Mouse (Mus musculus): ENCODE results near the gene Gltpd2. TPM values are rescaled to one million over a fixed set of nuclear protein-coding genes. Genes with fewer than 3 reads are reported as not detected.
A peak's percentile ranks its signal among the peaks of the same experiment; 100 is the strongest.
"Not testable (repeated sequence)": the region's sequence is repeated elsewhere in the genome, so short reads cannot be mapped to it uniquely, and the experiment has no call there.

Gene Gltpd2
- polyA plus RNA-seq (2014; fragmentation: Nextera tagmentation; extraction: Ambion mirVana), result 0.46 TPM in 1 of 2 replicates, not detected in the other

DNA sequence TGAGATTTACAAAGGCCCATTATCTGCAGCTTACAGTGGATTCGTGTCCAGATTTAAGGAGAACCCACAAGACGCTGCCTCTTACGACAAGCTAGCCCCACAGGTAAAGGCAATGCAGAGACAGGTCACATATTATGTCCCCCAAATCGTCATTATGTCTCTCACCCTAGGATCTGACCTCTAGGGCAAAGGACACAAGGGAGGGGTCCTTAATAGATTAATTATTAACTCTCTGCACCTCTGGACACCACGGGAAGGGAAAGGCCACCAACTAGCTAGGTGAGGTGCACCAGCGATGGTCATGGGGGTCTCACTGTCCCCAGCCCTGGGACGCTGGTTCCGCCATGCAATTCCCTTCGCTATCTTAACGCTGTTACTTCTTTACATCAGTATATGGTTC is at the start of gene Gltpd2:
Gltpd2 (plus strand) TSS at position 274 of the 400 bp plus-strand sequence.
- 79% methylated on average over 10 of the region's 10 CpGs for WGBS
- Histone ChIP-seq H3K9me3 (replicated peaks; ENCODE audit: control insufficient read depth, low read length) (no peaks in the 10 kb centered on the region), H3K4me3 (ENCODE audit: low read depth, low read length) (peak within 1 kb of the TSS; percentile 5), H3K27me3 (ENCODE audit: control insufficient read depth, insufficient read depth, low read length) (no peaks in the 10 kb centered on the region), H3K9ac (replicated peaks; ENCODE audit: low read length) (peak within 1 kb of the TSS; percentile 43), H3K4me1 (ENCODE audit: control insufficient read depth, insufficient read depth, low read length) (no peaks in the 10 kb centered on the region), H3K27ac (replicated peaks; ENCODE audit: low read depth, low read length) (no peak within 1 kb of the TSS), H3K4me2 (ENCODE audit: low read depth, low read length) (peak within 1 kb of the TSS; percentile 24), H3K36me3 (replicated peaks; ENCODE audit: control insufficient read depth, insufficient read depth, low read depth, low read length) (no peaks in the 10 kb centered on the region)
- no peak for DNase-seq (ENCODE audit: low spot score)
- ATAC-seq (replicated peaks; ENCODE audit: insufficient number of reproducible peaks, low FRiP score, low TSS enrichment, low read depth), result no peak

DNA sequence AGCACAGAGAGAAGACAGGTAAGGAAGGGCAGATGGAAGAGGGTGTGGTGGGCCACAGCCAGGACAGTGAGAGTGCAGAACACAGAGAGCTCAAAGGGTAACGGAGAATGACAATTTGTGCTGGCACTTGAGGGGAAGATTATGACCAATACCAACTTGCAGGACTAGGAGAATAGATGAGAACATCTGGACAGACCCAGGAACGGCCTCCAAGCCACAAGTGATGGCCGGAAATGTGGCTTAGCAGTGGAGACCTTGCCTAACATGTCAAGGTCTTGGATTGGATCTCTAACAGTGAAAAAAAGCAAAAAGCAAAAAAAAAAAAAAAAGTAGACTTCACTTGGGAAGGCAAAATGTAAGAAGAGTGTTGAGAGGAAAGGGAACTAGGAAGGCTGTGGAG is 49.2 kb upstream of the Gltpd2 start:
- 87% methylated on average over 3 of the region's 3 CpGs for WGBS
- no peak for DNase-seq (ENCODE audit: low spot score)
- peaks cover 7% of the 10 kb centered on the region for H3K27me3 ChIP-seq (ENCODE audit: control insufficient read depth, insufficient read depth, low read length)

DNA sequence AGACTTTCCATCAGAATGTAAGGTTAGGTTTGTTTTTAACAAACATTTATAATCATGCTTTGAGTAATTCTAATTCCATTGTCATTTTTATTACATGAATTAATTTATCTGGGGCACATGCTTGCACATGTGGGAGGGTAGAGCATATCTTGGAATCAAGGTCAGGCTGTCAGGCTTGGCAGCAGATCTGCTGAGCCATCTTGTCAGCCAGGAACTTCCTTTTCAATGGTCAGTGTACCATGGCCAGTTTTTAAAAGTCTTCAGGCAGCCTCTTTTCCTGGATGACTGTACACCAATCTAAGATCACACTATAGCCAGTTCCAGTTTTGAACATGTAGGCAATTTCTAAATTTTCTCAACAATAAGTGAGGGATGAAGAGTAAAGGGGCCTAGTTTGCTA is 46.3 kb upstream of the Gltpd2 start:
- H3K27ac ChIP-seq (replicated peaks; ENCODE audit: low read depth, low read length), result no peak overlapping the region
- no peaks in the 10 kb centered on the region for H3K27me3 ChIP-seq (ENCODE audit: control insufficient read depth, insufficient read depth, low read length)
- no peak overlapping the region for H3K9ac ChIP-seq (replicated peaks; ENCODE audit: low read length)
- H3K4me3 ChIP-seq (ENCODE audit: low read depth, low read length), result no peak overlapping the region
- no peaks in the 10 kb centered on the region for H3K4me1 ChIP-seq (ENCODE audit: control insufficient read depth, insufficient read depth, low read length)
- H3K9me3 ChIP-seq (replicated peaks; ENCODE audit: control insufficient read depth, low read length), result no peaks in the 10 kb centered on the region
- H3K4me2 ChIP-seq (ENCODE audit: low read depth, low read length), result no peak overlapping the region
- ATAC-seq (replicated peaks; ENCODE audit: insufficient number of reproducible peaks, low FRiP score, low TSS enrichment, low read depth), result no peak
- H3K36me3 ChIP-seq (replicated peaks; ENCODE audit: control insufficient read depth, insufficient read depth, low read depth, low read length), result no peaks in the 10 kb centered on the region
- no peak for DNase-seq (ENCODE audit: low spot score)

More for the DNA sequence above, 49.2 kb upstream of the Gltpd2 start:
- no peaks in the 10 kb centered on the region for H3K36me3 ChIP-seq (replicated peaks; ENCODE audit: control insufficient read depth, insufficient read depth, low read depth, low read length)
- H3K4me3 ChIP-seq (ENCODE audit: low read depth, low read length), result no peak overlapping the region
- H3K27ac ChIP-seq (replicated peaks; ENCODE audit: low read depth, low read length), result no peak overlapping the region
- H3K4me1 ChIP-seq (ENCODE audit: control insufficient read depth, insufficient read depth, low read length), result no peaks in the 10 kb centered on the region; the same call in 1 of the 2 replicates
- no peak overlapping the region for H3K4me2 ChIP-seq (ENCODE audit: low read depth, low read length)
- no peak for ATAC-seq (replicated peaks; ENCODE audit: insufficient number of reproducible peaks, low FRiP score, low TSS enrichment, low read depth)
- no peak overlapping the region for H3K9ac ChIP-seq (replicated peaks; ENCODE audit: low read length)
- H3K9me3 ChIP-seq (replicated peaks; ENCODE audit: control insufficient read depth, low read length), result no peaks in the 10 kb centered on the region

DNA sequence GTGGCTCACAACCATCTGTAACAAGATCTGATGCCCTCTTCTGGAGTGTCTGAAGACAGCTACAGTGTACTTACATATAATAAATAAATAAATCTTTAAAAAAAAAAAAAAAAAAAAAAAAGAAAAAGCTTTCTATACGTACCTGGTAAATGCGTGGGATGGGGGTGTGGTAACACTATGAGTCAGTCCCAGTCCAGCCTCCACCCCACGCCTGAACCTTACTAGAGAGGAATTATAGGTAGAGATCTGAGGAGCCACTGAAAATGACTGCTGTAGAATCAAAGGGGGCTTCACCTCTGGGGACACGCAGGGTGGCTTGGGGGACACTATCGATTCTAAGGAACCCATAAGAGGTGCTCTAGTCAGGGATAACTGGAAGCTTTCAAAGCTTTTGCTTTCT is 45.7 kb upstream of the Gltpd2 start:
- not testable (repeated sequence) for DNase-seq (ENCODE audit: low spot score); H3K4me1 ChIP-seq (ENCODE audit: control insufficient read depth, insufficient read depth, low read length); H3K27ac ChIP-seq (replicated peaks; ENCODE audit: low read depth, low read length); H3K4me3 ChIP-seq (ENCODE audit: low read depth, low read length); ATAC-seq (replicated peaks; ENCODE audit: insufficient number of reproducible peaks, low FRiP score, low TSS enrichment, low read depth); H3K9ac ChIP-seq (replicated peaks; ENCODE audit: low read length); H3K9me3 ChIP-seq (replicated peaks; ENCODE audit: control insufficient read depth, low read length); H3K27me3 ChIP-seq (ENCODE audit: control insufficient read depth, insufficient read depth, low read length); H3K36me3 ChIP-seq (replicated peaks; ENCODE audit: control insufficient read depth, insufficient read depth, low read depth, low read length); H3K4me2 ChIP-seq (ENCODE audit: low read depth, low read length)
- whole genome bisulfite sequencing, result 90% methylated on average over 5 of the region's 5 CpGs

DNA sequence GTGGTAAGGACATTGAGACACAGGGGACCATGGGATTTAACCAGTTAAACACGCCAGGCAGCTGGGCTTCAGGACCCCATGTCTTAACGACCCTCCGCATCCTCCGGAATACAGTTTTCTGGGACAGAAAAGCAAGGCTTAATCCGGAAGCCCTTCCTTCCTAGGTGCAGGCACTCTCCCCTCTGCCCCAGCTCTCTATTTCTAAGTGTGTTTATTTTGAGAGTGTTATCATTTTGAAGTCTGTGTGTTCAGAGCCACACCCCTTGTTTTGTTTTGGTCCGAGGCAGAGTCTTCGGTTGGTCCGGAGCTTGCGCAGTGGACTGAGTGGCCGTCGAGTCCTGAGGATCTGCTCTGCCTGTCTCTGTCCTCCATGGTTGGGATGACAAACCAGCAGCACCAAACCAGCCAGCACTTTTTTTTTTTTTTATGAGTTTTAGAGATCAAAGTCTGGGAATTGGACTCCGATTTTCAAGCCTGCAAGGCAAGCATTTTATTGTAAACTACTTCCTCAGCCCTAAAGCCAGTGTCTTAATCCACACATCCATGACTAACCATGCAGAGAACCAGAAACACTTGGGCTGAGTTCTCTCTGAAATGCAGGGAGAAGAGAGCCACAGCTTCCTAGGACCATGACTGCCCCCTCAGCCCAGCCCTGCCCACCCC is 44.0 kb upstream of the Gltpd2 start:
- 82% methylated on average over 12 of the region's 12 CpGs for WGBS
- DNase-seq (ENCODE audit: low spot score), result no peak

DNA sequence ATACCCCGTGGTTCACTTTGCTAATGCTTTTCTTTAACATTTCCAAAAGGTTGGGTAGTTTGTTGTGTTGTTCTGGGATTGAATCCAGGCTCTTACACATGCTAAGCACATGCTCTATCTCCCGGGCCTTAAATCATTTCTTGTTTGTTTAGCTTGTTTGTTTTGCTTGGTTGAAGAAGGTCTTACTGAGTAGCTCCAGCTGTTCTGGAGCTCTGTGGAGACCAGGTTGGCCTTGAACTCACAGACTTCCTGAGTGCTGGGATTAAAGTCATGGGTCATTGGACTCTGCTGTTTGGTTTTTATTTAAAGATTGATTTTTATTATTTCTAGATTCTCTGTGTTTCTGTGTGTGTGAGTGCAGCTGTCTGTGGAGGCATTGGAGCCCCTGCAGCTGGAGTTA is 33.5 kb upstream of the Gltpd2 start:
- ATAC-seq (replicated peaks; ENCODE audit: insufficient number of reproducible peaks, low FRiP score, low TSS enrichment, low read depth) (no peak), DNase-seq (ENCODE audit: low spot score) (no peak)
- no peaks in the 10 kb centered on the region for H3K36me3 ChIP-seq (replicated peaks; ENCODE audit: control insufficient read depth, insufficient read depth, low read depth, low read length)
- 54% methylated on average over 2 of the region's 2 CpGs for WGBS
- no peak overlapping the region for H3K27ac ChIP-seq (replicated peaks; ENCODE audit: low read depth, low read length)
- H3K9me3 ChIP-seq (replicated peaks; ENCODE audit: control insufficient read depth, low read length), result no peaks in the 10 kb centered on the region
- no peaks in the 10 kb centered on the region for H3K27me3 ChIP-seq (ENCODE audit: control insufficient read depth, insufficient read depth, low read length)
- H3K9ac ChIP-seq (replicated peaks; ENCODE audit: low read length), result no peak overlapping the region
- H3K4me2 ChIP-seq (ENCODE audit: low read depth, low read length), result no peak overlapping the region
- H3K4me3 ChIP-seq (ENCODE audit: low read depth, low read length), result no peak overlapping the region
- no peaks in the 10 kb centered on the region for H3K4me1 ChIP-seq (ENCODE audit: control insufficient read depth, insufficient read depth, low read length)

More for the DNA sequence above, 44.0 kb upstream of the Gltpd2 start:
- Histone ChIP-seq H3K9me3 (replicated peaks; ENCODE audit: control insufficient read depth, low read length) (no peaks in the 10 kb centered on the region), H3K4me2 (ENCODE audit: low read depth, low read length) (no peak overlapping the region), H3K9ac (replicated peaks; ENCODE audit: low read length) (no peak overlapping the region), H3K4me3 (ENCODE audit: low read depth, low read length) (no peak overlapping the region), H3K36me3 (replicated peaks; ENCODE audit: control insufficient read depth, insufficient read depth, low read depth, low read length) (no peaks in the 10 kb centered on the region), H3K27ac (replicated peaks; ENCODE audit: low read depth, low read length) (no peak overlapping the region), H3K27me3 (ENCODE audit: control insufficient read depth, insufficient read depth, low read length) (no peaks in the 10 kb centered on the region), H3K4me1 (ENCODE audit: control insufficient read depth, insufficient read depth, low read length) (no peaks in the 10 kb centered on the region)
- ATAC-seq (replicated peaks; ENCODE audit: insufficient number of reproducible peaks, low FRiP score, low TSS enrichment, low read depth), result no peak

DNA sequence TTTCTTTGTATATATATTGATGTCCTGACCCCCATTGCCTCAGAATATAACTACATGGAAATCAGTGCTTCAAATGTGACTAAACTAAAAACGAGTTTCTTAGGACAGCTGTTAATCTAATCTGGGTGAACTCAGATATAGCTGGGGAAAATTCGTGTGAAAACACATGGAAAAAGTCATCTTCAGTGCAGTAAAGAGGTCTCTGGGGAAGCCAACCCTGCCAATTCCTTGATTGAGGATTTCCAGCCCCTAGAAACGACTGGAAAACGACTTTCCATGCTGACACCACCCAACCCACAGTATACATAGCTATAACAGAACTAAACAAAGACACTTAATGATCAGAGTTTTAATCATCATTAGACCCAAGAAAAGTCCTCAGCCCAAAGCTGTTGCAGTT is 31.2 kb upstream of the Gltpd2 start:
- Histone ChIP-seq H3K27ac (replicated peaks; ENCODE audit: low read depth, low read length) (no peak overlapping the region), H3K4me3 (ENCODE audit: low read depth, low read length) (no peak overlapping the region), H3K9ac (replicated peaks; ENCODE audit: low read length) (no peak overlapping the region), H3K27me3 (ENCODE audit: control insufficient read depth, insufficient read depth, low read length) (no peaks in the 10 kb centered on the region), H3K9me3 (replicated peaks; ENCODE audit: control insufficient read depth, low read length) (no peaks in the 10 kb centered on the region), H3K4me2 (ENCODE audit: low read depth, low read length) (no peak overlapping the region), H3K36me3 (replicated peaks; ENCODE audit: control insufficient read depth, insufficient read depth, low read depth, low read length) (no peaks in the 10 kb centered on the region), H3K4me1 (ENCODE audit: control insufficient read depth, insufficient read depth, low read length) (no peaks in the 10 kb centered on the region)
- ATAC-seq (replicated peaks; ENCODE audit: insufficient number of reproducible peaks, low FRiP score, low TSS enrichment, low read depth), result no peak
- DNase-seq (ENCODE audit: low spot score), result no peak
- WGBS, result 43% methylated on average over 4 of the region's 4 CpGs

DNA sequence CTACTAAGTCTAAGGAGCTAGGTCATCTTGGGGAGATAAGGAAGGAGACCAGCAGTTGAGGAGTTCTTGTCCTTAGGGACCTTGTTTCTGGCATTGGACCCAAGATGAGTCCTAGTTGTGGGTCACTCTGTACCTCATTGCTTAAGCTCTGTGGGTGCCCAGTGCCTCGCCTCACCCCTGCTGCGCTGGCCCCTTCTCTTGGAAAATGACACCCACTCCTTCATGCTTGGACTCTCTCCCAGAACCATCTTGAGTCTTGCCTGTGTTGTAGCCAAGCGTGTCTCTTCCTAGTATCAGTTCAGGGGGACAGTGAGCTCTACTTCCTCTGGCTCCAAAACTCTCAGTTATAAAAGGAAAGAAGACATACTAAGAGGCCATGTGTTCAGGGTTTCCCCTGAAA is 29.9 kb upstream of the Gltpd2 start:
- no peak for ATAC-seq (replicated peaks; ENCODE audit: insufficient number of reproducible peaks, low FRiP score, low TSS enrichment, low read depth)
- no peaks in the 10 kb centered on the region for H3K9me3 ChIP-seq (replicated peaks; ENCODE audit: control insufficient read depth, low read length)
- no peak overlapping the region for H3K4me2 ChIP-seq (ENCODE audit: low read depth, low read length)
- no peak for DNase-seq (ENCODE audit: low spot score)
- WGBS, result 92% methylated on average over 3 of the region's 3 CpGs
- H3K4me3 ChIP-seq (ENCODE audit: low read depth, low read length), result no peak overlapping the region
- H3K9ac ChIP-seq (replicated peaks; ENCODE audit: low read length), result no peak overlapping the region
- no peak overlapping the region for H3K27ac ChIP-seq (replicated peaks; ENCODE audit: low read depth, low read length)
- no peaks in the 10 kb centered on the region for H3K27me3 ChIP-seq (ENCODE audit: control insufficient read depth, insufficient read depth, low read length)
- no peaks in the 10 kb centered on the region for H3K36me3 ChIP-seq (replicated peaks; ENCODE audit: control insufficient read depth, insufficient read depth, low read depth, low read length)
- no peaks in the 10 kb centered on the region for H3K4me1 ChIP-seq (ENCODE audit: control insufficient read depth, insufficient read depth, low read length)
